Mouse (Mus musculus): ENCODE data around the gene Olfr434.
A peak's percentile ranks its signal among the peaks of the same experiment; 100 is the strongest.
"Not testable (repeated sequence)": the region's sequence is repeated elsewhere in the genome, so short reads cannot be mapped to it uniquely, and the experiment has no call there.

Olfr434 gene

GRCm38 (mm10) chr6:43212873-43213272 is at the start of gene Olfr434:
TSS of gene Olfr434 (plus strand) at chr6:43213021.
- DNase-seq (ENCODE audit: low spot score) = not testable (repeated sequence)

GRCm38 (mm10) chr6:43167246-43167645 is 45.6 kb upstream of the Olfr434 start:
- no peak for DNase-seq (ENCODE audit: low spot score)

GRCm38 (mm10) chr6:43171840-43172239 is 41.0 kb upstream of the Olfr434 start, which contains the start of gene Olfr13:
TSS of gene Olfr13 (plus strand) at chr6:43172140.
- DNase-seq (ENCODE audit: low spot score) = no peak

GRCm38 (mm10) chr6:43178129-43178528 is 34.7 kb upstream of the Olfr434 start:
- DNase-seq (ENCODE audit: low spot score) = no peak

GRCm38 (mm10) chr6:43178584-43179501 is 34.0 kb upstream of the Olfr434 start:
- DNase-seq (ENCODE audit: low spot score) = no peak

GRCm38 (mm10) chr6:43190986-43191385 is 21.8 kb upstream of the Olfr434 start:
- no peak for DNase-seq (ENCODE audit: low spot score)

GRCm38 (mm10) chr6:43196781-43197180 is 16.0 kb upstream of the Olfr434 start, which contains the start of gene Olfr435:
TSS of gene Olfr435 (plus strand) at chr6:43197146.
- DNase-seq (ENCODE audit: low spot score) = no peak

GRCm38 (mm10) chr6:43198094-43198493 is 14.7 kb upstream of the Olfr434 start:
- no peak for DNase-seq (ENCODE audit: low spot score)

- DNase-seq (ENCODE audit: low spot score) = no peak
Observed at GRCm38 (mm10) chr6:43202786-43203185, 10.0 kb upstream of the Olfr434 start.

- no peak for DNase-seq (ENCODE audit: low spot score)
Observed at GRCm38 (mm10) chr6:43205355-43205754, 7.5 kb upstream of the Olfr434 start.

GRCm38 (mm10) chr6:43231255-43231654 is 18.4 kb downstream of the Olfr434 start, which contains the start of gene Olfr47:
TSS of gene Olfr47 (plus strand) at chr6:43231529.
- not testable (repeated sequence) for DNase-seq (ENCODE audit: low spot score)

GRCm38 (mm10) chr6:43242061-43242460 is 29.2 kb downstream of the Olfr434 start:
- no peak for DNase-seq (ENCODE audit: low spot score)

GRCm38 (mm10) chr6:43247396-43247795 is 34.6 kb downstream of the Olfr434 start:
- DNase-seq (ENCODE audit: low spot score) = no peak

- no peak for DNase-seq (ENCODE audit: low spot score)
Observed at GRCm38 (mm10) chr6:43252994-43253393, 40.2 kb downstream of the Olfr434 start.

GRCm38 (mm10) chr6:43254193-43254926 is 41.5 kb downstream of the Olfr434 start:
- no peak for DNase-seq (ENCODE audit: low spot score)

GRCm38 (mm10) chr6:43260756-43261155 is 47.9 kb downstream of the Olfr434 start:
- DNase-seq (ENCODE audit: low spot score) = no peak

GRCm38 (mm10) chr6:43265363-43266041 is 52.7 kb downstream of the Olfr434 start, which contains the start of gene Arhgef5:
TSS of gene Arhgef5 (plus strand) at chr6:43265582.
- DNase-seq (ENCODE audit: low spot score) = peak; percentile 69

- peak; percentile 20 for DNase-seq (ENCODE audit: low spot score)
Observed at GRCm38 (mm10) chr6:43266356-43266755, 53.5 kb downstream of the Olfr434 start.

Data from ovary, postnatal 36 days (tissue).